Mouse (Mus musculus): ENCODE measurements around the gene Zbed4.
"Not testable (repeated sequence)": the region's sequence is repeated elsewhere in the genome, so short reads cannot be mapped to it uniquely, and the experiment has no call there.

The Zbed4 gene

GRCm38 (mm10) chr15:88808121-88808520, 56.7 kb downstream of the Zbed4 start:
- no peak for DNase-seq (ENCODE audit: extremely low read depth, low read depth, low spot score)

- no peak for DNase-seq (ENCODE audit: extremely low read depth, low read depth, low spot score)
These were observed 58.9 kb downstream of the Zbed4 start for GRCm38 (mm10) chr15:88810369-88810768.

GRCm38 (mm10) chr15:88813262-88813661, 61.8 kb downstream of the Zbed4 start:
- no peak for DNase-seq (ENCODE audit: extremely low read depth, low read depth, low spot score)

- DNase-seq (ENCODE audit: extremely low read depth, low read depth, low spot score) = not testable (repeated sequence)
These were observed 62.4 kb downstream of the Zbed4 start for GRCm38 (mm10) chr15:88813873-88814272.

- no peak for DNase-seq (ENCODE audit: extremely low read depth, low read depth, low spot score)
These were observed 63.1 kb downstream of the Zbed4 start for GRCm38 (mm10) chr15:88814411-88815047.

- DNase-seq (ENCODE audit: extremely low read depth, low read depth, low spot score) = no peak
These were observed 63.8 kb downstream of the Zbed4 start for GRCm38 (mm10) chr15:88815196-88815700.

- DNase-seq (ENCODE audit: extremely low read depth, low read depth, low spot score) = peak; percentile 82
These were observed 67.8 kb downstream of the Zbed4 start, which contains the start of the genes Alg12 and Creld2 for GRCm38 (mm10) chr15:88819026-88819905. Gene Alg12, minus strand, starts transcription at chr15:88819318. Gene Creld2, plus strand, starts transcription at chr15:88819646.

GRCm38 (mm10) chr15:88819906-88820303, 68.4 kb downstream of the Zbed4 start:
- DNase-seq (ENCODE audit: extremely low read depth, low read depth, low spot score) = no peak

GRCm38 (mm10) chr15:88821403-88821802, 69.9 kb downstream of the Zbed4 start:
- DNase-seq (ENCODE audit: extremely low read depth, low read depth, low spot score) = no peak

- DNase-seq (ENCODE audit: extremely low read depth, low read depth, low spot score) = no peak
These were observed 71.1 kb downstream of the Zbed4 start for GRCm38 (mm10) chr15:88822513-88822912.

GRCm38 (mm10) chr15:88823376-88823775, 71.9 kb downstream of the Zbed4 start:
- no peak for DNase-seq (ENCODE audit: extremely low read depth, low read depth, low spot score)

GRCm38 (mm10) chr15:88827466-88827865, 76.0 kb downstream of the Zbed4 start:
- DNase-seq (ENCODE audit: extremely low read depth, low read depth, low spot score) = no peak

- DNase-seq (ENCODE audit: extremely low read depth, low read depth, low spot score) = no peak
These were observed 76.7 kb downstream of the Zbed4 start for GRCm38 (mm10) chr15:88827991-88828799.

- DNase-seq (ENCODE audit: extremely low read depth, low read depth, low spot score) = no peak
These were observed 77.6 kb downstream of the Zbed4 start for GRCm38 (mm10) chr15:88828800-88829705.

- DNase-seq (ENCODE audit: extremely low read depth, low read depth, low spot score) = no peak
These were observed 78.5 kb downstream of the Zbed4 start for GRCm38 (mm10) chr15:88829791-88830440.

- no peak for DNase-seq (ENCODE audit: extremely low read depth, low read depth, low spot score)
These were observed 79.2 kb downstream of the Zbed4 start for GRCm38 (mm10) chr15:88830696-88831095.

- DNase-seq (ENCODE audit: extremely low read depth, low read depth, low spot score) = no peak
These were observed 80.0 kb downstream of the Zbed4 start for GRCm38 (mm10) chr15:88831482-88831881.

- DNase-seq (ENCODE audit: extremely low read depth, low read depth, low spot score) = no peak
These were observed 81.1 kb downstream of the Zbed4 start for GRCm38 (mm10) chr15:88832536-88832935.

Measured in fat pad, adult 2 months (tissue).